Mouse (Mus musculus): ENCODE measurements at regions not wholly inside any gene's neighbourhood (a gene's known extent, or its start where the extent isn't known, plus 50 kb on each side); places are given as distances from the start of the nearest gene placed in this dataset.

GRCm38 (mm10) chr3:143713183-143713582, 491.8 kb downstream of the Lmo4 start:
- Histone ChIP-seq H3K9me3 (replicated peaks) (no peaks in the 10 kb centered on the region), H3K4me3 (replicated peaks) (no peak overlapping the region), H3K4me1 (no peaks in the 10 kb centered on the region), H3K27ac (no peak overlapping the region), H3K27me3 (no peaks in the 10 kb centered on the region), H3K36me3 (no peaks in the 10 kb centered on the region), H3K4me2 (no peak overlapping the region), H3K9ac (no peak overlapping the region)
- 73% methylated on average over 2 of the region's 2 CpGs for WGBS
- no peak for ATAC-seq (replicated peaks; ENCODE audit: low FRiP score)

- Histone ChIP-seq H3K36me3 (no peaks in the 10 kb centered on the region), H3K9me3 (replicated peaks) (no peaks in the 10 kb centered on the region), H3K4me3 (replicated peaks) (no peak overlapping the region), H3K4me2 (no peak overlapping the region), H3K9ac (no peak overlapping the region), H3K27me3 (no peaks in the 10 kb centered on the region), H3K4me1 (no peaks in the 10 kb centered on the region), H3K27ac (no peak overlapping the region)
- no peak for ATAC-seq (replicated peaks; ENCODE audit: low FRiP score)
- WGBS: 79% methylated on average over 16 of the region's 16 CpGs
Measured at GRCm38 (mm10) chr3:143710805-143711469, 494.1 kb downstream of the Lmo4 start.

- H3K27ac ChIP-seq: no peak overlapping the region
- no peaks in the 10 kb centered on the region for H3K4me1 ChIP-seq
- H3K9ac ChIP-seq: no peak overlapping the region
- no peak for ATAC-seq (replicated peaks; ENCODE audit: low FRiP score)
- H3K9me3 ChIP-seq (replicated peaks): no peaks in the 10 kb centered on the region
- no peaks in the 10 kb centered on the region for H3K27me3 ChIP-seq
- WGBS: 82% methylated on average over 1 of the region's 1 CpGs
- H3K4me3 ChIP-seq (replicated peaks): no peak overlapping the region
- H3K36me3 ChIP-seq: no peaks in the 10 kb centered on the region
- no peak overlapping the region for H3K4me2 ChIP-seq
Measured at GRCm38 (mm10) chr3:143706679-143707078, 498.3 kb downstream of the Lmo4 start.

GRCm38 (mm10) chr3:143694817-143695216, 510.2 kb downstream of the Lmo4 start:
- Histone ChIP-seq H3K27ac (no peak overlapping the region), H3K4me2 (no peak overlapping the region), H3K4me1 (no peaks in the 10 kb centered on the region), H3K9ac (no peak overlapping the region), H3K4me3 (replicated peaks) (no peak overlapping the region), H3K36me3 (no peaks in the 10 kb centered on the region), H3K9me3 (replicated peaks) (no peaks in the 10 kb centered on the region), H3K27me3 (no peaks in the 10 kb centered on the region)
- 82% methylated on average over 3 of the region's 3 CpGs for WGBS
- no peak for ATAC-seq (replicated peaks; ENCODE audit: low FRiP score)

- ATAC-seq (replicated peaks; ENCODE audit: low FRiP score): no peak
- Histone ChIP-seq H3K27me3 (no peaks in the 10 kb centered on the region), H3K27ac (no peak overlapping the region), H3K4me3 (replicated peaks) (no peak overlapping the region), H3K4me1 (no peaks in the 10 kb centered on the region), H3K4me2 (no peak overlapping the region), H3K36me3 (no peaks in the 10 kb centered on the region), H3K9ac (no peak overlapping the region), H3K9me3 (replicated peaks) (no peaks in the 10 kb centered on the region)
- WGBS: 73% methylated on average over 2 of the region's 2 CpGs
Measured at GRCm38 (mm10) chr3:143685742-143686141, 519.3 kb downstream of the Lmo4 start.

- no peak for ATAC-seq (replicated peaks; ENCODE audit: low FRiP score)
- Histone ChIP-seq H3K27me3 (no peaks in the 10 kb centered on the region), H3K4me1 (no peaks in the 10 kb centered on the region), H3K4me3 (replicated peaks) (no peak overlapping the region), H3K36me3 (no peaks in the 10 kb centered on the region), H3K9ac (no peak overlapping the region), H3K9me3 (replicated peaks) (no peaks in the 10 kb centered on the region), H3K4me2 (no peak overlapping the region), H3K27ac (no peak overlapping the region)
- 98% methylated on average over 3 of the region's 3 CpGs for WGBS
Measured at GRCm38 (mm10) chr3:143678186-143678585, 526.8 kb downstream of the Lmo4 start.

- no peaks in the 10 kb centered on the region for H3K9me3 ChIP-seq (replicated peaks)
- no peak overlapping the region for H3K4me3 ChIP-seq (replicated peaks)
- H3K4me1 ChIP-seq: no peaks in the 10 kb centered on the region
- no peak overlapping the region for H3K4me2 ChIP-seq
- no peak overlapping the region for H3K9ac ChIP-seq
- no peaks in the 10 kb centered on the region for H3K36me3 ChIP-seq
- no peak overlapping the region for H3K27ac ChIP-seq
- no peak for ATAC-seq (replicated peaks; ENCODE audit: low FRiP score)
- H3K27me3 ChIP-seq: no peaks in the 10 kb centered on the region
- 86% methylated on average over 3 of the region's 3 CpGs for WGBS
Measured at GRCm38 (mm10) chr3:143674855-143675254, 530.2 kb downstream of the Lmo4 start.

- Histone ChIP-seq H3K27me3 (no peaks in the 10 kb centered on the region), H3K4me2 (no peak overlapping the region), H3K27ac (no peak overlapping the region), H3K9ac (no peak overlapping the region), H3K4me3 (replicated peaks) (no peak overlapping the region), H3K4me1 (no peaks in the 10 kb centered on the region), H3K9me3 (replicated peaks) (no peaks in the 10 kb centered on the region), H3K36me3 (no peaks in the 10 kb centered on the region)
- WGBS: 90% methylated on average over 7 of the region's 7 CpGs
- ATAC-seq (replicated peaks; ENCODE audit: low FRiP score): no peak
Measured at GRCm38 (mm10) chr3:143674446-143674845, 530.6 kb downstream of the Lmo4 start.

- Histone ChIP-seq H3K27me3 (no peaks in the 10 kb centered on the region), H3K9ac (no peak overlapping the region), H3K4me1 (peaks cover 8% of the 10 kb centered on the region; the same call in 1 of the 2 replicates), H3K4me3 (replicated peaks) (no peak overlapping the region), H3K36me3 (no peaks in the 10 kb centered on the region), H3K27ac (no peak overlapping the region), H3K4me2 (no peak overlapping the region), H3K9me3 (replicated peaks) (no peaks in the 10 kb centered on the region)
- 88% methylated on average over 5 of the region's 5 CpGs for WGBS
- no peak for ATAC-seq (replicated peaks; ENCODE audit: low FRiP score)
Measured at GRCm38 (mm10) chr3:143662041-143662685, 542.9 kb downstream of the Lmo4 start.

GRCm38 (mm10) chr3:143659421-143659978, 545.5 kb downstream of the Lmo4 start:
- 34% methylated on average over 8 of the region's 8 CpGs for WGBS
- no peaks in the 10 kb centered on the region for H3K27me3 ChIP-seq
- no peak overlapping the region for H3K4me2 ChIP-seq
- H3K4me3 ChIP-seq (replicated peaks): no peak overlapping the region
- 0 out of 2 replicates have a peak overlapping the region, but pooled peaks have one; percentile 1 for H3K27ac ChIP-seq
- no peak overlapping the region for H3K9ac ChIP-seq
- H3K9me3 ChIP-seq (replicated peaks): no peaks in the 10 kb centered on the region
- H3K36me3 ChIP-seq: no peaks in the 10 kb centered on the region
- ATAC-seq (replicated peaks; ENCODE audit: low FRiP score): peak; percentile 82
- H3K4me1 ChIP-seq: peaks cover 8% of the 10 kb centered on the region; the same call in 1 of the 2 replicates

GRCm38 (mm10) chr3:143647237-143647636, 557.8 kb downstream of the Lmo4 start:
- no peak overlapping the region for H3K4me3 ChIP-seq (replicated peaks)
- H3K4me1 ChIP-seq: 0 out of 2 replicates have a peak, but pooled peaks cover 12% of the 10 kb centered on the region
- H3K36me3 ChIP-seq: no peaks in the 10 kb centered on the region
- no peak overlapping the region for H3K9ac ChIP-seq
- 88% methylated on average over 2 of the region's 2 CpGs for WGBS
- H3K27me3 ChIP-seq: no peaks in the 10 kb centered on the region
- H3K9me3 ChIP-seq (replicated peaks): no peaks in the 10 kb centered on the region
- no peak overlapping the region for H3K4me2 ChIP-seq
- H3K27ac ChIP-seq: no peak overlapping the region
- ATAC-seq (replicated peaks; ENCODE audit: low FRiP score): no peak

- no peaks in the 10 kb centered on the region for H3K9me3 ChIP-seq (replicated peaks)
- H3K4me3 ChIP-seq (replicated peaks): no peak overlapping the region
- H3K36me3 ChIP-seq: no peaks in the 10 kb centered on the region
- 40% methylated on average over 7 of the region's 7 CpGs for WGBS
- ATAC-seq (replicated peaks; ENCODE audit: low FRiP score): peak; percentile 85
- H3K4me2 ChIP-seq: no peak overlapping the region
- no peak overlapping the region for H3K27ac ChIP-seq
- no peaks in the 10 kb centered on the region for H3K27me3 ChIP-seq
- 0 out of 2 replicates have a peak, but pooled peaks cover 12% of the 10 kb centered on the region for H3K4me1 ChIP-seq
- no peak overlapping the region for H3K9ac ChIP-seq
Measured at GRCm38 (mm10) chr3:143646836-143647235, 558.2 kb downstream of the Lmo4 start.
